Mouse (Mus musculus): ENCODE data around the gene Grm4.

DNA sequence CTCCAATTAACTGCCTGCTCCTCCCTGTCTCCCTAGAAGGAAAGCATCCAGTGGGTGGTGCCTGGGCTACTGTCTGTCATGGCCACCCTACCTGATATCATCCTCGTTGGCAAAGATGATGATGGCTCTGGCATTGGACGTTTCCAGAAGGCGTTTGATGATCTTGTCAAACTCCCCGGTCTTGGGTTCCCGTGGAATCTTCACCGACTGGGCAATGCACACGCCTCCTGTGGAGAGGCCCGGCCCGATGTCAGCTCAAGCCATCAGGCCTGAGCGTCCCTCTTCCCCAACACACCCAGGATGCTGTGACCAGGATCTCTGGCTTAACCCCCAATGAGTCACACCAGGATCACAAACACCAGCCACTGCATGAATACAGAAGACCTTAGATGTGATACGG is 66.8 kb downstream of the Grm4 start:
- TF ChIP-seq POLR2A (IDR thresholded peaks at IDR 0.05; ENCODE audit: insufficient read length, low read depth) (no peak), MYOG (IDR thresholded peaks at IDR 0.05; ENCODE audit: control insufficient read depth in 1 of 3, insufficient read depth in 1 of 3, insufficient read length in 2 of 3, low read depth in 2 of 3) (no peak), TCF12 (IDR thresholded peaks at IDR 0.05; ENCODE audit: insufficient read depth, poor library complexity, severe bottlenecking) (no peak), POLR2AphosphoS2 (IDR thresholded peaks at IDR 0.05; ENCODE audit: insufficient read length, low read depth) (no peak), E2F4 (IDR thresholded peaks at IDR 0.05; ENCODE audit: insufficient read depth) (no peak), USF1 (IDR thresholded peaks at IDR 0.05; ENCODE audit: low read depth) (no peak), MAX (IDR thresholded peaks at IDR 0.05; ENCODE audit: low read depth) (no peak), MYOD1 (IDR thresholded peaks at IDR 0.05; ENCODE audit: control insufficient read depth in 1 of 3, insufficient read length in 2 of 3, low read depth in 2 of 3) (no peak), SRF (IDR thresholded peaks at IDR 0.05; ENCODE audit: control insufficient read depth, insufficient read length, low read depth) (no peak), TCF3 (IDR thresholded peaks at IDR 0.05; ENCODE audit: insufficient read length, low read depth) (no peak), CEBPB (IDR thresholded peaks at IDR 0.05; ENCODE audit: insufficient read depth, poor library complexity, severe bottlenecking) (no peak)

Measured in myocyte (in vitro differentiated cells).